Mouse (Mus musculus) C2C12 (cell line): ENCODE measurements around the gene Adamts14.

Source experiments
- CTCF ChIP-seq: IDR thresholded peaks from one replicate; pipeline ENCODE4 v1.5.1; 2011; ENCODE audit not compliant: control insufficient read depth, insufficient read depth, insufficient read length
- FOSL1 ChIP-seq: IDR thresholded peaks from one replicate; pipeline ENCODE4 v1.8.0; 2011; ENCODE audit warnings: mild to moderate bottlenecking, low read length; ENCODE audit not compliant: poor library complexity, insufficient read depth, severe bottlenecking
- MAX ChIP-seq: IDR thresholded peaks from one replicate; pipeline ENCODE4 v1.6.1; 2011; ENCODE audit warnings: mild to moderate bottlenecking, control low read depth
- MYOD1 ChIP-seq: IDR thresholded peaks from one replicate; pipeline ENCODE4 v1.6.1; 2011; ENCODE audit warnings: low read depth; ENCODE audit not compliant: control insufficient read depth, insufficient read length

DNA sequence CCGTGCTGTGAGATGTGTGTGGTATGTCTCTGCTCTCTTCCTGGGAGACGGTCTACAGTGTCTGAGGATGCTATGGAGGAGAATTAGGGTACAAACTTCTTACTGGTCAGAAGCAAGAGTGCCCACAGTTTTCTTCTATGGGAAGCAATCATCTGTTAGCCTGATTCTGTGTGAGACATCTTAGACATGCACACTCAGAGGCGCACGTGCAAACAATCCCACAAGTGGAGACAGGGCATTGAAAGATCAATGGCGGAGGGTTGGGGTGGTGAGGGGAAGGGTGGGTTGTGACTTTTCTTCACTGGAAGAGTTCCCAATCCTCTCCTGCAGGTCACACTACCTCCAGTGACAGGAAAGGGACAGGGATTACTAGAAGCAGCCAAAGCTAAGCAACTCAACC is 607 bp downstream of the Adamts14 start:
- no peak for TF ChIP-seq CTCF
- no peak for TF ChIP-seq MAX
- no peak for TF ChIP-seq FOSL1
- TF ChIP-seq MYOD1 = no peak
